Mouse (Mus musculus): Measurements from ENCODE around the gene Prdm16. TPM values are rescaled to one million over a fixed set of nuclear protein-coding genes. Genes with fewer than 3 reads are reported as not detected.

Gene Prdm16
- polyA plus RNA-seq, 1 experiment = not detected

DNA sequence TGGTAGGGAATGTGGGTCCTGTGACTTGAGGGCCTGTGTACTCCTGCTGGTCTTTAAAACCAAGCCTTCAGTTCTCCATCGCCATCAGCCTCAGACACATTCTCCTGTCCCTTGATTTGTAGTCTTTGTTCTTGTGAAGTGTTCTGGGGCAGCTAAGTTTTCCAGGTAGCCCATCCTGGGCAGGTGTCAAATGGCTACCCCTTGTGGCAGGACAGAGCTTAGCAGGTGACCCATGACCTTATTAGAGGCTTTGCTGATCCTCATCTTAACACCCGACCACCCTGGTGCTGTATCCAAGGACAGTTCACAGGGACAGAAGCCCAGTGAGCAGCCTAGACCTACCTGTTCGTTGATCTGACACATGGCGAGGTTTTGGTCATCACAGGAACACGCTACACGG, 269.8 kb downstream of the Prdm16 start:
- H3K4me2 ChIP-seq (ENCODE audit: low read depth) = no peak overlapping the region
- H3K36me3 ChIP-seq (ENCODE audit: control insufficient read depth, insufficient read depth) = no peaks in the 10 kb centered on the region
- no peaks in the 10 kb centered on the region for H3K27me3 ChIP-seq (ENCODE audit: control insufficient read depth, insufficient read depth, insufficient read length)
- no peaks in the 10 kb centered on the region for H3K79me2 ChIP-seq (ENCODE audit: control insufficient read depth, insufficient read depth)
- no peak overlapping the region for H3K4me3 ChIP-seq
- H3ac ChIP-seq (ENCODE audit: control insufficient read depth, insufficient read length) = no peak overlapping the region
- no peak for TF ChIP-seq MYOD1 (IDR thresholded peaks at IDR 0.05; ENCODE audit: control insufficient read depth in 1 of 3, insufficient read length in 2 of 3, low read depth in 2 of 3)
- TF ChIP-seq CEBPB (IDR thresholded peaks at IDR 0.05; ENCODE audit: insufficient read depth, poor library complexity, severe bottlenecking) = no peak
- no peak for TF ChIP-seq E2F4 (IDR thresholded peaks at IDR 0.05; ENCODE audit: insufficient read depth)

DNA sequence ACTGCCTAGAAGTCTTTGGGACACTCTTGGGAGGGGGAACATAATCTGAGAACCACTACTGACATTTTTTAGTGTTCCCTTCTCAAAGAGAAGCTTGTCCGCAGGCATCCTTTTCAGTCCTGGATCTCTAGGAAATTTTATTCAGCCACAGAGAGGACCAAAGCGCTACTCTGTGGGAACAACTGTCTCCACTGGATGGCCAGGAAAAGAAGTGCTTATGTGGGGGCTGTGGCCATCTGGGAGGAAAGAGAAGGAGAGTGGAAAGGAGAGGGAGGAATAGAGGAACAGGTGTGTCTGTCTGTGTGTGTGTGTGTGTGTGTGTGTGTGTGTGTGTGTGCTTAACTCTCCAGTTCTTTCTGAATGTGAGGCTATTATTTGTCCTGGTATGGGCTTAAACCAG, 271.9 kb downstream of the Prdm16 start:
- H3ac ChIP-seq (ENCODE audit: control insufficient read depth, insufficient read length) = no peak overlapping the region
- H3K27me3 ChIP-seq (ENCODE audit: control insufficient read depth, insufficient read depth, insufficient read length) = no peaks in the 10 kb centered on the region
- H3K4me2 ChIP-seq (ENCODE audit: low read depth) = no peak overlapping the region
- H3K79me2 ChIP-seq (ENCODE audit: control insufficient read depth, insufficient read depth) = no peaks in the 10 kb centered on the region
- no peak for TF ChIP-seq SRF (IDR thresholded peaks at IDR 0.05; ENCODE audit: control insufficient read depth, insufficient read length, low read depth)
- no peak for TF ChIP-seq MYOG (IDR thresholded peaks at IDR 0.05; ENCODE audit: control insufficient read depth in 1 of 3, insufficient read depth in 1 of 3, insufficient read length in 2 of 3, low read depth in 2 of 3)
- TF ChIP-seq MYOD1 (IDR thresholded peaks at IDR 0.05; ENCODE audit: control insufficient read depth in 1 of 3, insufficient read length in 2 of 3, low read depth in 2 of 3) = no peak
- no peaks in the 10 kb centered on the region for H3K36me3 ChIP-seq (ENCODE audit: control insufficient read depth, insufficient read depth)
- H3K4me3 ChIP-seq = no peak overlapping the region

DNA sequence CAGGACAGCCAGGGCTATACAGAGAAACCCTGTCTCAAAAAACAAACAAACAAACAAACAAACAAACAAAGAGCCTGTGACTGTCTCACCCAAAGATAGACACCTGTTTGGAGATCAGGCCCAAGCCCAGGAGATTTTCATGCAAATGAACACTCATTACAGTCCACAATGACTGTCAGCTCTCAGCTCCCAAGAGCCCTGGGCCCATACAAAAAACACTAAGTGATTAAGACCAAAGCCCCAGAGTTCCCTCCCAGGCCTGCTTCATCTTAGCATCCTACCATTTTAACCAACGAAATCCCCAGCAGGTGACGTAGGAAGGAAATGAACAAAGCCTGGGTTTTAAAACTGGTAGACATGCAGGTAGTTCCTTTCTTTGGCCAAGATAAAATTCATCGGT, 275.8 kb downstream of the Prdm16 start:
- H3K79me2 ChIP-seq (ENCODE audit: control insufficient read depth, insufficient read depth) = no peaks in the 10 kb centered on the region
- H3K27me3 ChIP-seq (ENCODE audit: control insufficient read depth, insufficient read depth, insufficient read length) = no peaks in the 10 kb centered on the region
- no peak for TF ChIP-seq CEBPB (IDR thresholded peaks at IDR 0.05; ENCODE audit: insufficient read depth, poor library complexity, severe bottlenecking)
- TF ChIP-seq TCF12 (IDR thresholded peaks at IDR 0.05; ENCODE audit: insufficient read depth, poor library complexity, severe bottlenecking) = no peak
- no peak for TF ChIP-seq TCF3 (IDR thresholded peaks at IDR 0.05; ENCODE audit: insufficient read length, low read depth)
- TF ChIP-seq MAX (IDR thresholded peaks at IDR 0.05; ENCODE audit: low read depth) = no peak
- no peak for TF ChIP-seq MYOG (IDR thresholded peaks at IDR 0.05; ENCODE audit: control insufficient read depth in 1 of 3, insufficient read depth in 1 of 3, insufficient read length in 2 of 3, low read depth in 2 of 3)
- no peak for TF ChIP-seq E2F4 (IDR thresholded peaks at IDR 0.05; ENCODE audit: insufficient read depth)
- TF ChIP-seq REST (IDR thresholded peaks at IDR 0.05; ENCODE audit: insufficient read depth, insufficient read length) = no peak
- TF ChIP-seq USF1 (IDR thresholded peaks at IDR 0.05; ENCODE audit: low read depth) = no peak
- TF ChIP-seq POLR2AphosphoS2 (IDR thresholded peaks at IDR 0.05; ENCODE audit: insufficient read length, low read depth) = no peak
- no peak for TF ChIP-seq SRF (IDR thresholded peaks at IDR 0.05; ENCODE audit: control insufficient read depth, insufficient read length, low read depth)
- TF ChIP-seq MYOD1 (IDR thresholded peaks at IDR 0.05; ENCODE audit: control insufficient read depth in 1 of 3, insufficient read length in 2 of 3, low read depth in 2 of 3) = no peak
- no peak for TF ChIP-seq POLR2A (IDR thresholded peaks at IDR 0.05; ENCODE audit: insufficient read length, low read depth)
- no peak overlapping the region for H3ac ChIP-seq (ENCODE audit: control insufficient read depth, insufficient read length)
- no peaks in the 10 kb centered on the region for H3K36me3 ChIP-seq (ENCODE audit: control insufficient read depth, insufficient read depth)
- no peak overlapping the region for H3K4me2 ChIP-seq (ENCODE audit: low read depth)
- no peak overlapping the region for H3K4me3 ChIP-seq

- no peak overlapping the region for H3ac ChIP-seq (ENCODE audit: control insufficient read depth, insufficient read length)
- H3K79me2 ChIP-seq (ENCODE audit: control insufficient read depth, insufficient read depth) = no peaks in the 10 kb centered on the region
- TF ChIP-seq E2F4 (IDR thresholded peaks at IDR 0.05; ENCODE audit: insufficient read depth) = no peak
- TF ChIP-seq USF1 (IDR thresholded peaks at IDR 0.05; ENCODE audit: low read depth) = no peak
- no peak for TF ChIP-seq POLR2A (IDR thresholded peaks at IDR 0.05; ENCODE audit: insufficient read length, low read depth)
- TF ChIP-seq SRF (IDR thresholded peaks at IDR 0.05; ENCODE audit: control insufficient read depth, insufficient read length, low read depth) = no peak
- H3K27me3 ChIP-seq (ENCODE audit: control insufficient read depth, insufficient read depth, insufficient read length) = no peaks in the 10 kb centered on the region
- H3K36me3 ChIP-seq (ENCODE audit: control insufficient read depth, insufficient read depth) = no peaks in the 10 kb centered on the region
- no peak overlapping the region for H3K4me2 ChIP-seq (ENCODE audit: low read depth)
- no peak overlapping the region for H3K4me3 ChIP-seq
Measured at GRCm38 (mm10) chr4:154360441-154360840, 276.2 kb downstream of the Prdm16 start.

- no peaks in the 10 kb centered on the region for H3K79me2 ChIP-seq (ENCODE audit: control insufficient read depth, insufficient read depth)
- no peak overlapping the region for H3K4me3 ChIP-seq
- H3K36me3 ChIP-seq (ENCODE audit: control insufficient read depth, insufficient read depth) = no peaks in the 10 kb centered on the region
- H3K4me2 ChIP-seq (ENCODE audit: low read depth) = no peak overlapping the region
- H3ac ChIP-seq (ENCODE audit: control insufficient read depth, insufficient read length) = no peak overlapping the region
- TF ChIP-seq MAX (IDR thresholded peaks at IDR 0.05; ENCODE audit: low read depth) (no peak), SRF (IDR thresholded peaks at IDR 0.05; ENCODE audit: control insufficient read depth, insufficient read length, low read depth) (no peak), POLR2AphosphoS2 (IDR thresholded peaks at IDR 0.05; ENCODE audit: insufficient read length, low read depth) (no peak), REST (IDR thresholded peaks at IDR 0.05; ENCODE audit: insufficient read depth, insufficient read length) (no peak), TCF12 (IDR thresholded peaks at IDR 0.05; ENCODE audit: insufficient read depth, poor library complexity, severe bottlenecking) (no peak), CEBPB (IDR thresholded peaks at IDR 0.05; ENCODE audit: insufficient read depth, poor library complexity, severe bottlenecking) (no peak), TCF3 (IDR thresholded peaks at IDR 0.05; ENCODE audit: insufficient read length, low read depth) (no peak), USF1 (IDR thresholded peaks at IDR 0.05; ENCODE audit: low read depth) (no peak), POLR2A (IDR thresholded peaks at IDR 0.05; ENCODE audit: insufficient read length, low read depth) (no peak), MYOG (IDR thresholded peaks at IDR 0.05; ENCODE audit: control insufficient read depth in 1 of 3, insufficient read depth in 1 of 3, insufficient read length in 2 of 3, low read depth in 2 of 3) (no peak), E2F4 (IDR thresholded peaks at IDR 0.05; ENCODE audit: insufficient read depth) (no peak), MYOD1 (IDR thresholded peaks at IDR 0.05; ENCODE audit: control insufficient read depth in 1 of 3, insufficient read length in 2 of 3, low read depth in 2 of 3) (no peak)
- no peaks in the 10 kb centered on the region for H3K27me3 ChIP-seq (ENCODE audit: control insufficient read depth, insufficient read depth, insufficient read length)
Measured at GRCm38 (mm10) chr4:154359762-154360300, 276.8 kb downstream of the Prdm16 start.

All from myocyte (in vitro differentiated cells).